Mouse (Mus musculus) spleen, adult 2 months (tissue): Measurements from ENCODE around the gene Capn3. TPM values are rescaled to one million over a fixed set of nuclear protein-coding genes. Genes with fewer than 3 reads are reported as not detected.

Source experiments
- DNase-seq, 2 experiments: peaks; one replicate each; pipeline versions ENCODE4 v3.0.0 to v3.0.0-alpha.2; 2012 to 2021; ENCODE audit warnings: low spot score in 2 of 2, low read depth in 1 of 2
- H3K27ac ChIP-seq: fragments of 200-500 bp; 2 replicates; pipeline ENCODE4 v1.5.1; 2012; ENCODE audit warnings: low read length, inconsistent platforms; ENCODE audit not compliant: insufficient read depth
- H3K27me3 ChIP-seq: fragments of 200-500 bp; 2 replicates; pipeline ENCODE4 v1.6.1; 2012; ENCODE audit warnings: mild to moderate bottlenecking, moderate library complexity, low read length, inconsistent platforms; ENCODE audit not compliant: control insufficient read depth, insufficient read depth
- H3K36me3 ChIP-seq: fragments of 200-500 bp; 2 replicates; pipeline ENCODE4 v1.6.1; 2012; ENCODE audit warnings: mild to moderate bottlenecking, low read length, inconsistent platforms; ENCODE audit not compliant: control insufficient read depth, insufficient read depth
- H3K4me1 ChIP-seq: fragments of 200-500 bp; 2 replicates; pipeline ENCODE4 v1.6.1; 2011; ENCODE audit warnings: inconsistent platforms; ENCODE audit not compliant: control insufficient read depth, insufficient read depth, insufficient read length
- H3K4me3 ChIP-seq: fragments of 200-500 bp; 2 replicates; pipeline ENCODE4 v1.5.1; 2011; ENCODE audit warnings: mild to moderate bottlenecking, inconsistent platforms; ENCODE audit not compliant: insufficient read depth, insufficient read length; ENCODE audit errors: extremely low read depth
- CTCF ChIP-seq: fragments of 200-500 bp; IDR thresholded peaks from 2 replicates; pipeline ENCODE4 v1.5.1; 2011; ENCODE audit warnings: mild to moderate bottlenecking, inconsistent platforms; ENCODE audit not compliant: insufficient read depth, insufficient read length, insufficient replicate concordance; ENCODE audit errors: extremely low read depth
- POLR2A ChIP-seq: fragments of 200-500 bp; IDR thresholded peaks from 2 replicates; pipeline ENCODE4 v1.6.1; 2011; ENCODE audit warnings: low read depth, low read length, inconsistent platforms
- WGBS: fragments of 180-500 bp; shearing (Covaris S2); methylation state at CpG from one replicate; pipeline ENCODE4 v1.1.7; 2018; 5-methylcytosine and 5-hydroxymethylcytosine counted together
- polyA plus RNA-seq: library from polyadenylated mRNA; depleted of rRNA; stranded (reverse); fragments of >200 nt; gene quantifications from 2 replicates; pipeline ENCODE4 v1.2.3, GENCODE M21; 2012

Gene Capn3
- polyA plus RNA-seq, 1 experiment, result 2.0 TPM

GRCm38 (mm10) chr2:120464732-120465396, 9.0 kb downstream of the Capn3 start:
- no peak for DNase-seq
- Histone ChIP-seq H3K27me3 (no peaks in the 10 kb centered on the region), H3K36me3 (peaks cover 9% of the 10 kb centered on the region), H3K4me3 (no peak overlapping the region), H3K27ac (no peak overlapping the region), H3K4me1 (no peaks in the 10 kb centered on the region)
- WGBS, result 92% methylated on average over 2 of the region's 2 CpGs
- TF ChIP-seq POLR2A (no peak), CTCF (no peak)

GRCm38 (mm10) chr2:120465397-120465785, 9.6 kb downstream of the Capn3 start:
- Histone ChIP-seq H3K27me3 (no peaks in the 10 kb centered on the region), H3K4me3 (no peak overlapping the region), H3K27ac (no peak overlapping the region), H3K36me3 (peaks cover 5% of the 10 kb centered on the region; the same call in 1 of the 2 replicates), H3K4me1 (no peaks in the 10 kb centered on the region)
- TF ChIP-seq CTCF, result no peak
- no peak for TF ChIP-seq POLR2A
- WGBS, result 90% methylated on average over 5 of the region's 5 CpGs
- DNase-seq, result no peak

GRCm38 (mm10) chr2:120468011-120468410, 12.2 kb downstream of the Capn3 start:
- no peaks in the 10 kb centered on the region for H3K4me1 ChIP-seq
- no peaks in the 10 kb centered on the region for H3K27me3 ChIP-seq

GRCm38 (mm10) chr2:120469220-120469619, 13.4 kb downstream of the Capn3 start:
- H3K4me3 ChIP-seq, result no peak overlapping the region
- 20% methylated on average over 3 of the region's 3 CpGs for WGBS

More at GRCm38 (mm10) chr2:120468011-120468410, 12.2 kb downstream of the Capn3 start:
- TF ChIP-seq POLR2A (no peak), CTCF (no peak)
- no peaks in the 10 kb centered on the region for H3K36me3 ChIP-seq
- no peak overlapping the region for H3K4me3 ChIP-seq
- DNase-seq, result no peak
- no peak overlapping the region for H3K27ac ChIP-seq

GRCm38 (mm10) chr2:120469715-120470114, 13.9 kb downstream of the Capn3 start:
- Histone ChIP-seq H3K4me3 (no peak overlapping the region), H3K27me3 (no peaks in the 10 kb centered on the region), H3K27ac (no peak overlapping the region), H3K4me1 (no peaks in the 10 kb centered on the region), H3K36me3 (no peaks in the 10 kb centered on the region)
- TF ChIP-seq CTCF (no peak), POLR2A (no peak)
- 55% methylated on average over 10 of the region's 10 CpGs for WGBS
- DNase-seq, result no peak

More at GRCm38 (mm10) chr2:120469220-120469619, 13.4 kb downstream of the Capn3 start:
- TF ChIP-seq POLR2A (no peak), CTCF (no peak)
- Histone ChIP-seq H3K27ac (no peak overlapping the region), H3K27me3 (no peaks in the 10 kb centered on the region), H3K4me1 (no peaks in the 10 kb centered on the region), H3K36me3 (no peaks in the 10 kb centered on the region)
- DNase-seq, result no peak

- WGBS, result 73% methylated on average over 4 of the region's 4 CpGs
- no peak for DNase-seq
- Histone ChIP-seq H3K36me3 (no peaks in the 10 kb centered on the region), H3K27ac (no peak overlapping the region), H3K4me3 (no peak overlapping the region), H3K4me1 (no peaks in the 10 kb centered on the region), H3K27me3 (no peaks in the 10 kb centered on the region)
- no peak for TF ChIP-seq CTCF
- TF ChIP-seq POLR2A, result no peak
These were observed 15.0 kb downstream of the Capn3 start for GRCm38 (mm10) chr2:120470856-120471255.
